11 mouse cellular contexts compared by ENCODE assay signal in genomic region chr7:29480590-29481344, GRCm38 (mm10). TPM values are rescaled to one million over a fixed set of nuclear protein-coding genes. Genes with fewer than 3 reads are reported as not detected.
DNase-seq lines count a peak whose midpoint lies in the region; ATAC-seq and TF ChIP-seq lines count a peak whose summit lies in the region.
"Had no signal": no experiment of that assay in that cellular context is flagged by ENCODE, and none has a peak within 500 bp of the region (broad histone marks: within the 10 kb centered on the region; RNA-seq: fewer than 3 reads in every experiment).

No protein-coding gene starts in this region.

- TF ChIP-seq POLR2A in ES-Bruce4 (IDR thresholded peaks at IDR 0.05; ENCODE audit: insufficient read depth, low read length) = no peak
- no peak for TF ChIP-seq POLR2A in cerebellum, adult 2 months (IDR thresholded peaks at IDR 0.05; ENCODE audit: borderline replicate concordance, insufficient read depth, low read length)

- 24% methylated on average over 16 of the region's 16 CpGs for WGBS in cerebellum, adult 2 months
- 64% methylated on average over 16 of the region's 16 CpGs for WGBS in forebrain, embryonic 15.5 days
- WGBS in limb, embryonic 13.5 days = 33% methylated on average over 16 of the region's 16 CpGs

- H3K36me3 ChIP-seq in ES-Bruce4 (ENCODE audit: control insufficient read depth, insufficient read depth, low read length, poor library complexity, severe bottlenecking) = no peaks in the 10 kb centered on the region
- no peaks in the 10 kb centered on the region for H3K36me3 ChIP-seq in forebrain, embryonic 15.5 days
- H3K36me3 ChIP-seq in limb, embryonic 13.5 days = no peaks in the 10 kb centered on the region

- no peak for TF ChIP-seq EP300 in ES-Bruce4 (IDR thresholded peaks at IDR 0.05; ENCODE audit: insufficient read depth, low read depth, low read length)

- no peak for ATAC-seq in forebrain, embryonic 15.5 days (replicated peaks)
- ATAC-seq in limb, embryonic 13.5 days (ENCODE audit: low FRiP score, low read depth) = peak; percentile 66
- ATAC-seq: inflammation-experienced regulatory T-cells, adult 6 months had no signal

- peak; percentile 70 to 82 for DNase-seq in cerebellum, adult 2 months
- DNase-seq in natural killer cell, adult 2 months (ENCODE audit: low spot score in 2 of 2) = no peak
- no peak for DNase-seq in layer of hippocampus, adult 11-12 months (ENCODE audit: low spot score)
- DNase-seq in right cerebral cortex, postnatal 25 days = no peak
- DNase-seq in MN1 (ENCODE audit: low spot score) = no peak
- DNase-seq: lung, adult 18-20 months had no signal

- peak overlapping the region; percentile 68 for H3K27ac ChIP-seq in ES-Bruce4 (ENCODE audit: insufficient read depth, low read length)
- H3K27ac ChIP-seq in cerebellum, adult 2 months (ENCODE audit: insufficient read depth, low read length) = peak overlapping the region; percentile 37
- peak overlapping the region; percentile 24; the same call in 1 of the 2 replicates for H3K27ac ChIP-seq in forebrain, embryonic 15.5 days (replicated peaks)
- H3K27ac ChIP-seq in limb, embryonic 13.5 days = peak overlapping the region; percentile 84

- peak overlapping the region; percentile 41 for H3K9ac ChIP-seq in ES-Bruce4 (ENCODE audit: low read depth, poor library complexity, severe bottlenecking)
- H3K9ac ChIP-seq in forebrain, embryonic 15.5 days (replicated peaks) = 0 out of 2 replicates have a peak overlapping the region, but pooled peaks have one; percentile 26
- no peak overlapping the region for H3K9ac ChIP-seq in limb, embryonic 13.5 days

- H3K27me3 ChIP-seq in ES-Bruce4 (ENCODE audit: control insufficient read depth, insufficient read depth, low read length, poor library complexity, severe bottlenecking) = no peaks in the 10 kb centered on the region
- no peaks in the 10 kb centered on the region for H3K27me3 ChIP-seq in cerebellum, adult 2 months (ENCODE audit: control insufficient read depth, insufficient read depth, low read length)
- no peaks in the 10 kb centered on the region for H3K27me3 ChIP-seq in forebrain, embryonic 15.5 days
- H3K27me3 ChIP-seq in limb, embryonic 13.5 days = no peaks in the 10 kb centered on the region

- H3K9me3 ChIP-seq in ES-Bruce4 (replicated peaks; ENCODE audit: control insufficient read depth, insufficient read depth, low read length, poor library complexity, severe bottlenecking) = no peaks in the 10 kb centered on the region
- no peaks in the 10 kb centered on the region for H3K9me3 ChIP-seq in forebrain, embryonic 15.5 days
- no peaks in the 10 kb centered on the region for H3K9me3 ChIP-seq in limb, embryonic 13.5 days
- H3K9me3 ChIP-seq: G1E had no signal

- H3K4me1 ChIP-seq in ES-Bruce4 (ENCODE audit: control insufficient read depth, insufficient read depth, low read length) = no peaks in the 10 kb centered on the region
- H3K4me1 ChIP-seq in cerebellum, adult 2 months (ENCODE audit: control insufficient read depth, insufficient read depth, low read length) = peaks cover 37% of the 10 kb centered on the region
- H3K4me1 ChIP-seq in forebrain, embryonic 15.5 days = peaks cover 33% of the 10 kb centered on the region
- H3K4me1 ChIP-seq in limb, embryonic 13.5 days = peaks cover 70% of the 10 kb centered on the region

- H3K4me3 ChIP-seq in ES-Bruce4 (ENCODE audit: low read depth, low read length) = peak overlapping the region; percentile 11; the same call in 1 of the 2 replicates
- H3K4me3 ChIP-seq in cerebellum, adult 2 months (replicated peaks; ENCODE audit: insufficient read depth, low read depth, low read length) = no peak overlapping the region
- H3K4me3 ChIP-seq in forebrain, embryonic 15.5 days = no peak overlapping the region
- peak overlapping the region; percentile 21; the same call in 1 of the 2 replicates for H3K4me3 ChIP-seq in limb, embryonic 13.5 days

- TF ChIP-seq CTCF in ES-Bruce4 (IDR thresholded peaks at IDR 0.05; ENCODE audit: low read depth, low read length) = no peak
- TF ChIP-seq CTCF in cerebellum, adult 2 months (IDR thresholded peaks at IDR 0.05; ENCODE audit: borderline replicate concordance, insufficient read depth, low read depth, low read length) = no peak

- no peak overlapping the region for H3K4me2 ChIP-seq in forebrain, embryonic 15.5 days (replicated peaks)
- peak overlapping the region; percentile 58 for H3K4me2 ChIP-seq in limb, embryonic 13.5 days (replicated peaks)

RNA-seq across cellular contexts. Expression of gene Sipa1l3, which starts 37.7 kb away (rescaled TPM):
- 29.4 and 31.0 TPM in 2 replicates for polyA plus RNA-seq in ES-Bruce4 (2011; ENCODE audit: insufficient read depth, insufficient read length, low read depth, missing spikeins)
- 63.3 and 74.7 TPM in 2 replicates for polyA plus RNA-seq in cerebellum, adult 2 months (2012; rRNA removed)
- 15.0 and 16.5 TPM in 2 replicates for polyA plus RNA-seq in forebrain, embryonic 15.5 days (2015; fragmentation: Nextera tagmentation; extraction: Ambion mirVana)
- 11.5 and 13.9 TPM in 2 replicates for polyA plus RNA-seq in limb, embryonic 13.5 days (2015; fragmentation: Nextera tagmentation; extraction: Ambion mirVana)

Comparison
In these comparisons a context has a peak if more than half of its experiments do, and no peak if none do; other contexts are left out.
1. H3K27ac ChIP-seq: peak in every context shown above with its lines; median percentile 84 in limb, embryonic 13.5 days; 68 in ES-Bruce4; 37 in cerebellum, adult 2 months; 24 in forebrain, embryonic 15.5 days.
2. H3K4me3 ChIP-seq: peak in ES-Bruce4 (single experiment) and limb, embryonic 13.5 days (single experiment); none in cerebellum, adult 2 months (single experiment) and forebrain, embryonic 15.5 days (single experiment).
3. DNase-seq: peak in cerebellum, adult 2 months (2 of 2); none in natural killer cell, adult 2 months (0 of 2), layer of hippocampus, adult 11-12 months (single experiment), right cerebral cortex, postnatal 25 days (single experiment) and MN1 (single experiment).